ENCODE assay signal across 10 mouse cellular contexts in genomic region chr13:67725331-67725730, GRCm38 (mm10). TPM values are rescaled to one million over a fixed set of nuclear protein-coding genes. Genes with fewer than 3 reads are reported as not detected.
DNase-seq lines count a peak whose midpoint lies in the region; ATAC-seq and TF ChIP-seq lines count a peak whose summit lies in the region.
"Not testable (repeated sequence)": the region's sequence is repeated elsewhere in the genome, so short reads cannot be mapped to it uniquely, and the experiment has no call there.
"Had no signal": no experiment of that assay in that cellular context is flagged by ENCODE, and none has a peak within 500 bp of the region (broad histone marks: within the 10 kb centered on the region; RNA-seq: fewer than 3 reads in every experiment).

No protein-coding gene starts in this region.

- H3K4me2 ChIP-seq in hindbrain, postnatal 0 days (ENCODE audit: low read depth, low read length); midbrain, embryonic 14.5 days (ENCODE audit: low read length): not testable (repeated sequence)

- H3K9ac ChIP-seq in hindbrain, postnatal 0 days (replicated peaks; ENCODE audit: low read length); midbrain, embryonic 14.5 days (replicated peaks; ENCODE audit: low read length): not testable (repeated sequence)

- 42% methylated on average over 2 of the region's 2 CpGs for WGBS in hindbrain, postnatal 0 days
- WGBS in midbrain, embryonic 14.5 days, result 87% methylated on average over 2 of the region's 2 CpGs

- ATAC-seq in hindbrain, postnatal 0 days; midbrain, embryonic 14.5 days (ENCODE audit: low FRiP score, low TSS enrichment): not testable (repeated sequence)

- not testable (repeated sequence) for TF ChIP-seq CTCF in brain, embryonic 14.5 days (IDR thresholded peaks at IDR 0.05; ENCODE audit: borderline replicate concordance, extremely low read depth, insufficient read depth, insufficient read length); hindbrain, postnatal 0 days (IDR thresholded peaks at IDR 0.05; ENCODE audit: low read depth)

- peak; percentile 28 for DNase-seq in 3T3-L1 (ENCODE audit: low read depth, low spot score)
- peak; percentile 72 for DNase-seq in brain, embryonic 14.5 days (ENCODE audit: low read depth)
- peak; percentile 33 for DNase-seq in cerebellum, adult 9-11 months
- DNase-seq in cerebellum, postnatal 36 days, result peak; percentile 20 to 39
- peak; percentile 59 for DNase-seq in hindbrain, postnatal 0 days (ENCODE audit: low spot score)
- DNase-seq in midbrain, embryonic 14.5 days, result peak; percentile 22
- peak; percentile 39 to 43 for DNase-seq in right cerebral cortex, postnatal 10 days (ENCODE audit: low spot score in 2 of 2)

- not testable (repeated sequence) for H3K27ac ChIP-seq in hindbrain, postnatal 0 days; midbrain, embryonic 14.5 days (replicated peaks; ENCODE audit: low read depth, low read length)

- H3K4me1 ChIP-seq in hindbrain, postnatal 0 days (ENCODE audit: insufficient read depth, low read length); midbrain, embryonic 14.5 days (ENCODE audit: control insufficient read depth, insufficient read depth, low read length): not testable (repeated sequence)

- H3K27me3 ChIP-seq in hindbrain, postnatal 0 days (ENCODE audit: insufficient read depth, low read length); midbrain, embryonic 14.5 days (ENCODE audit: control insufficient read depth, insufficient read depth, low read length): not testable (repeated sequence)

- not testable (repeated sequence) for H3K36me3 ChIP-seq in hindbrain, postnatal 0 days (ENCODE audit: insufficient read depth, low read length); midbrain, embryonic 14.5 days (ENCODE audit: control insufficient read depth, insufficient read depth, low read length)

- H3K9me3 ChIP-seq in hindbrain, postnatal 0 days (ENCODE audit: low read length); midbrain, embryonic 14.5 days (ENCODE audit: control insufficient read depth, low read length): not testable (repeated sequence)

- TF ChIP-seq POLR2A in brain, embryonic 14.5 days (IDR thresholded peaks at IDR 0.05; ENCODE audit: borderline replicate concordance, extremely low read depth, insufficient read depth, insufficient read length, poor library complexity, severe bottlenecking), result not testable (repeated sequence)

- not testable (repeated sequence) for H3K4me3 ChIP-seq in hindbrain, postnatal 0 days (ENCODE audit: low read length); midbrain, embryonic 14.5 days (replicated peaks; ENCODE audit: low read depth, low read length)

RNA-seq across cellular contexts. Expression of gene Zfp65, which starts 3.6 kb away (rescaled TPM):
- 7.3 and 10.3 TPM in 2 replicates for polyA plus RNA-seq in brain, embryonic 14.5 days (2012; rRNA removed)
- 8.5 and 10.0 TPM in 2 replicates for total RNA-seq in hindbrain, postnatal 0 days (2014; rRNA removed)
- polyA plus RNA-seq in hindbrain, postnatal 0 days (2015; fragmentation: Nextera tagmentation; extraction: Ambion mirVana), result 4.2 and 5.1 TPM in 2 replicates
- polyA plus RNA-seq in midbrain, embryonic 14.5 days (2014; fragmentation: Nextera tagmentation; extraction: Ambion mirVana), result 5.4 and 6.7 TPM in 2 replicates

RNA-seq across cellular contexts. Expression of gene Zfp85, which starts 29.7 kb away (rescaled TPM):
- 4.4 and 4.6 TPM in 2 replicates for polyA plus RNA-seq in brain, embryonic 14.5 days (2012; rRNA removed)
- 4.4 and 8.9 TPM in 2 replicates for total RNA-seq in hindbrain, postnatal 0 days (2014; rRNA removed)
- 2.9 and 4.6 TPM in 2 replicates for polyA plus RNA-seq in hindbrain, postnatal 0 days (2015; fragmentation: Nextera tagmentation; extraction: Ambion mirVana)
- polyA plus RNA-seq in midbrain, embryonic 14.5 days (2014; fragmentation: Nextera tagmentation; extraction: Ambion mirVana), result 10.5 and 11.1 TPM in 2 replicates
- polyA plus RNA-seq: adrenal gland, adult 2 months; erythroblast, embryonic 14.5 days had no signal

RNA-seq across cellular contexts. Expression of gene Zfp738, which starts 38.5 kb away (rescaled TPM):
- polyA plus RNA-seq in brain, embryonic 14.5 days (2012; rRNA removed), result 9.9 and 12.2 TPM in 2 replicates
- total RNA-seq in hindbrain, postnatal 0 days (2014; rRNA removed), result 8.2 and 18.6 TPM in 2 replicates
- 9.7 and 10.3 TPM in 2 replicates for polyA plus RNA-seq in hindbrain, postnatal 0 days (2015; fragmentation: Nextera tagmentation; extraction: Ambion mirVana)
- 13.9 and 15.9 TPM in 2 replicates for polyA plus RNA-seq in midbrain, embryonic 14.5 days (2014; fragmentation: Nextera tagmentation; extraction: Ambion mirVana)

RNA-seq across cellular contexts. Expression of gene Zfp493, which starts 54.2 kb away (rescaled TPM):
- polyA plus RNA-seq in brain, embryonic 14.5 days (2012; rRNA removed), result 2.5 and 2.8 TPM in 2 replicates
- 1.1 and 2.6 TPM in 2 replicates for total RNA-seq in hindbrain, postnatal 0 days (2014; rRNA removed)
- 1.1 and 1.9 TPM in 2 replicates for polyA plus RNA-seq in hindbrain, postnatal 0 days (2015; fragmentation: Nextera tagmentation; extraction: Ambion mirVana)
- 2.6 and 3.6 TPM in 2 replicates for polyA plus RNA-seq in midbrain, embryonic 14.5 days (2014; fragmentation: Nextera tagmentation; extraction: Ambion mirVana)
- total RNA-seq: MEL had no signal
- polyA plus RNA-seq: erythroblast, embryonic 14.5 days had no signal

Comparison
In these comparisons a context has a peak if more than half of its experiments do, and no peak if none do; other contexts are left out.
1. DNase-seq: peak in every context shown above with its lines; median percentile 72 in brain, embryonic 14.5 days; 59 in hindbrain, postnatal 0 days; 41 in right cerebral cortex, postnatal 10 days; 33 in cerebellum, adult 9-11 months; 30 in cerebellum, postnatal 36 days; 28 in 3T3-L1; 22 in midbrain, embryonic 14.5 days.